Mouse (Mus musculus): ENCODE measurements around the gene Sipa1l1. TPM values are rescaled to one million over a fixed set of nuclear protein-coding genes. Genes with fewer than 3 reads are reported as not detected.
A peak's percentile ranks its signal among the peaks of the same experiment; 100 is the strongest.

The Sipa1l1 gene
- polyA plus RNA-seq, 1 experiment = 34.0 TPM

DNA sequence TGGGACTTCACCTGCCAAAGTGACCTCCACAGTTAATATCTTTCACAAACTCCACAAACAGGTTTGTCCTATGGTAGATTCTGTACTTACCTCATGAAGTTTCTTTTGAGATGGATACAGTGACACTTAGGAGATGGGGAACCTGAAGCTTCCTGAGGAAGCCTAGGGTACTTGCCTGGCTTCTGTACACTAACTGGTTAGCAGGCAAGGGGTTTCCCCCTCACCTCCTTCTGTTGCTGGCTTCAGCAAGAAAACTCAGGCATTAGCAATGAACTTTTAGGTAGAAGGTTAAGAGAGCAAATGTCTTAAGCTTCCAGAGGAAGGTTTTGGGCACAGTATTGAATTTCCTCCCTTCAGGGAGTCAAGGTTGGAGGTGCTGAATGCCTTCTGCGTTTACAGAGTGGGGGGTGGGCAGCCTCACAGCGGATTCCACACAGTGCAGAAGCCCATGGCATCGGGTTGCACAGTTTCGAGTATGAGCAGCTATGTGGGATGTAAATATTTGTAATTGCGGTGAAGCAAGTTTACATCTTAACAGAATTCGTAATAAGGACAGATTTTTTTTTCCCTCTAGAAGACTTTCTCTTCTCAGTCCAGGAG, 20.1 kb downstream of the Sipa1l1 start:
- Histone ChIP-seq H3K27ac (ENCODE audit: insufficient read depth, low read depth, low read length) (no peak overlapping the region), H3K4me3 (ENCODE audit: insufficient read depth, low read depth, low read length) (no peak overlapping the region), H3K27me3 (replicated peaks; ENCODE audit: control insufficient read depth, insufficient read depth, low read length) (no peaks in the 10 kb centered on the region), H3K36me3 (ENCODE audit: control insufficient read depth, insufficient read depth, low read length) (no peaks in the 10 kb centered on the region), H3K4me1 (ENCODE audit: control insufficient read depth, insufficient read depth, low read length) (peaks cover 30% of the 10 kb centered on the region)
- DNase-seq = no peak
- TF ChIP-seq CTCF (conservative IDR thresholded peaks at IDR 0.05; ENCODE audit: insufficient read depth, insufficient read length, low read depth, low read length) = no peak
- TF ChIP-seq POLR2A (IDR thresholded peaks at IDR 0.05; ENCODE audit: low read depth, low read length) = no peak
- 51% methylated on average over 6 of the region's 6 CpGs for WGBS

DNA sequence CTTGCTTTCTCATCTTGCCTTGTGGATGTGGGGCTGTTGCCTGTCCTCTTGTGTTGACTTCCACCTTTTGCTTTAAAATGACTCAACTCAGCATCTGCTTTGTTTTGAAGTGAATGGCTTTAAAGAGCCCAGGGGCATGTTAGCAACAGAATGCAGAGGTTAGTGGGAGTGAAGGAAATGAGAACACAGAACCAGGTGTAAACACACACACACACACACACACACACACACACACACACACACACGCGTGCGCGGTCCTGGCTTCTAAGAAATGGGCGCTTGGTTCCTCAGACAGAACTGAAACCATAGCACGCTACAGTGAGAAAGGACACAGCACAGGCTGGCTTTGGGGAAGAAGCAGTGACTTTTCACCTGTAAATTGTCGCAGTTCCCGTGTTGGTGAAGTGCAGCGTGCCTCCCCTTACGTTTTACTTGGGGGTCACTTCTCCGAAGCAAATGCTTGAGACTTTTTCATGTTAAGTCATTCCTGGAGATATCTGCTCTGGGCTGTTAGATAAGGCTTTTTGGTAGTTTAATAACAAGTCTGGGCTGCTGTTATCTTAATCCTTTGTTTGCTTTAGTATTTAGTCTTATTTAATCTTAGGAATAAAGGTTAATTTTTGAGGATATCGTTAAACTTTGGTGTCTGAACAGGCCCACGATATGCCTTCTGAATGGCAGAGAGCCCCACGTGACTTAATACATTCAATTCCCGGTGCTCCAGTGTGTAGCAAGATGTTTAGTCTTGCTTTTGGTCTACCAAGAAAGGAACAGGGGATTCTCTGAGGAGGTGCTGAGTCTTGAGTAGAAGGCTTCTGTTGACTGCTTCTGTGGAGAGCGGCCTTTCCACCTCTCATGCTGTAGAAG, 20.8 kb downstream of the Sipa1l1 start:
- Histone ChIP-seq H3K4me1 (ENCODE audit: control insufficient read depth, insufficient read depth, low read length) (peaks cover 30% of the 10 kb centered on the region), H3K27me3 (replicated peaks; ENCODE audit: control insufficient read depth, insufficient read depth, low read length) (no peaks in the 10 kb centered on the region), H3K4me3 (ENCODE audit: insufficient read depth, low read depth, low read length) (no peak overlapping the region), H3K27ac (ENCODE audit: insufficient read depth, low read depth, low read length) (no peak overlapping the region), H3K36me3 (ENCODE audit: control insufficient read depth, insufficient read depth, low read length) (no peaks in the 10 kb centered on the region)
- 64% methylated on average over 16 of the region's 16 CpGs for WGBS
- no peak for DNase-seq
- no peak for TF ChIP-seq POLR2A (IDR thresholded peaks at IDR 0.05; ENCODE audit: low read depth, low read length)
- TF ChIP-seq CTCF (conservative IDR thresholded peaks at IDR 0.05; ENCODE audit: insufficient read depth, insufficient read length, low read depth, low read length) = no peak

DNA sequence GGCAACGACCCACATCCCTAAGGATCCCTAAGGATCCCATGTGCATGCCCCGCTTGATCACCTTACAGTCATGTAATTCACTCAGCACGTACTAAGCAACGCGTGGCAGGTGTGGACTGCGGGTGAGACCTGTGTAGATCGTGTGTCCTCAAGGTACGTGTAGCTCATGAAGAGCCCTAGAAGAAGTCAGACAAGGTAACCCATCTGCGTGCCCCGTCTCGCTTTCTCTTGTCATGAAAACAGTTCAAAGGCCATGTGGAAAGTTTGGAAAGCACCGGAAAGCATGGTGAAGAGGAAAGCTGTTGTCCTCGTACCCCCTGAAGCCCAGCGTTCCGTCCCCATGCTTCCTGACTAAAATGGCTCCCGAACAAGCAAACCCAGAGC, 21.5 kb downstream of the Sipa1l1 start:
- DNase-seq = no peak
- Histone ChIP-seq H3K27ac (ENCODE audit: insufficient read depth, low read depth, low read length) (no peak overlapping the region), H3K36me3 (ENCODE audit: control insufficient read depth, insufficient read depth, low read length) (no peaks in the 10 kb centered on the region), H3K4me1 (ENCODE audit: control insufficient read depth, insufficient read depth, low read length) (peaks cover 30% of the 10 kb centered on the region), H3K4me3 (ENCODE audit: insufficient read depth, low read depth, low read length) (no peak overlapping the region), H3K27me3 (replicated peaks; ENCODE audit: control insufficient read depth, insufficient read depth, low read length) (no peaks in the 10 kb centered on the region)
- WGBS = 70% methylated on average over 16 of the region's 16 CpGs
- TF ChIP-seq POLR2A (IDR thresholded peaks at IDR 0.05; ENCODE audit: low read depth, low read length) = no peak
- no peak for TF ChIP-seq CTCF (conservative IDR thresholded peaks at IDR 0.05; ENCODE audit: insufficient read depth, insufficient read length, low read depth, low read length)

DNA sequence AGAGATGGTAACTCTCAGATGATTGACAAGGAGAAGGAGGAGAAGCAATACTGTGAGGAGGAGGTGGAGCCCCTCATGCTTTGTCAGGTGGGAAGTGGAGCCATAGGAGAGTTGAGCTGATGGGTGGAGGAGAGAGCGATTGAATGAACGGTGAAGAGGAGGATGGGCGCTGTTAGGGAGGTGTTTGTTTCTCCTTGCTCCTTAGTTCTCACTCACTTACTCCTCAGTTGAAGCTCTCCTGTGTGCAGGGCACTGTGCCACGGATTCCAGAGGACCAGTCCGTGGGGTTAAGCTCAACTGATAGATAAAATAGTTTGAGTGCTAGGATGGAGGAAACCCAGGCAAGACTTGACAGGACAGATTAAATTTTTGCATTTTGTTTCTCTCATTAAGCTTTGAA, 22.6 kb downstream of the Sipa1l1 start:
- no peaks in the 10 kb centered on the region for H3K27me3 ChIP-seq (replicated peaks; ENCODE audit: control insufficient read depth, insufficient read depth, low read length)
- TF ChIP-seq POLR2A (IDR thresholded peaks at IDR 0.05; ENCODE audit: low read depth, low read length) (no peak), CTCF (conservative IDR thresholded peaks at IDR 0.05; ENCODE audit: insufficient read depth, insufficient read length, low read depth, low read length) (no peak)
- H3K4me1 ChIP-seq (ENCODE audit: control insufficient read depth, insufficient read depth, low read length) = peaks cover 26% of the 10 kb centered on the region
- H3K4me3 ChIP-seq (ENCODE audit: insufficient read depth, low read depth, low read length) = no peak overlapping the region
- no peaks in the 10 kb centered on the region for H3K36me3 ChIP-seq (ENCODE audit: control insufficient read depth, insufficient read depth, low read length)
- no peak overlapping the region for H3K27ac ChIP-seq (ENCODE audit: insufficient read depth, low read depth, low read length)
- 80% methylated on average over 5 of the region's 5 CpGs for WGBS
- DNase-seq = no peak

DNA sequence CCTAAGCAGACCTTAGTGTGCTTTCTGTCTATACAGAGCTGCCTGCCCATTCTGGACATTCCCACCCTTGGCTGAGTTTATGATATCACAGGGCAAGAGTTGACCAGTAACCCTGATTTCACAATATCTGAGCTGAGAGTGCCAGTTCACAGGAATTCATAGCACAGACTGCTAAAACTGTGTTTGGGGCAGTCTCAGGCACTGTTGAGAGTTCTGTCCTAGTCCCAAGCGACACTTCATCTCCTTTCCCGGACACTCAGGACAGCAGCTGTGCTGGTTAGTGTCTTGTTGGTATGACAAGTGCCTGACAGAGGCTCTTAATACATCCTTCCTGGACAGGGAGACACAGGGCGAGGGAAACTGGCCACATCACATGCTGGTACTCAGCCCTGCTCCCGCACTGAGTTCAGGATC, 23.5 kb downstream of the Sipa1l1 start:
- TF ChIP-seq POLR2A (IDR thresholded peaks at IDR 0.05; ENCODE audit: low read depth, low read length) (no peak), CTCF (conservative IDR thresholded peaks at IDR 0.05; ENCODE audit: insufficient read depth, insufficient read length, low read depth, low read length) (no peak)
- no peak overlapping the region for H3K4me3 ChIP-seq (ENCODE audit: insufficient read depth, low read depth, low read length)
- no peak overlapping the region for H3K27ac ChIP-seq (ENCODE audit: insufficient read depth, low read depth, low read length)
- WGBS = 46% methylated on average over 4 of the region's 4 CpGs
- no peaks in the 10 kb centered on the region for H3K36me3 ChIP-seq (ENCODE audit: control insufficient read depth, insufficient read depth, low read length)
- no peaks in the 10 kb centered on the region for H3K27me3 ChIP-seq (replicated peaks; ENCODE audit: control insufficient read depth, insufficient read depth, low read length)
- DNase-seq = peak; percentile 83
- H3K4me1 ChIP-seq (ENCODE audit: control insufficient read depth, insufficient read depth, low read length) = peaks cover 27% of the 10 kb centered on the region

DNA sequence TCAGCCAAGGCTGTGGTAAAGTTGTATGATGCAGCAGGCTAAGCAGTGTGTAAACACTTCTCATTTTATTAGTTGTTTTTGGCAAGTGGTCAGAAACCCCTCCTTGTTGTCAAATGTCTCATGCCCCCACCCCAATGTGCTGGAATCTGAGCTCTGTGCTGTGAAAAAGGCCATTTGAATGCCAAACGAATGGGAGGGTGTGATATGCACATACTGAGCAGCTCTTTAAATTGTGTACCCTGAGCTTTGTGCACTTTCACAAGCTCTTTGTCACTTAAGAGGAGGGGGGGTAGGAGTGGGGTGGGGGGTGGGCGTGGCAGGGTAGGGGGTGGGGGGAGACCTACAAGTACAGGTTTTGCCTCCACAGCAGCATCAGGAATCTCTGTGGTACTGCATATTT, 24.4 kb downstream of the Sipa1l1 start:
- TF ChIP-seq POLR2A (IDR thresholded peaks at IDR 0.05; ENCODE audit: low read depth, low read length) = no peak
- TF ChIP-seq CTCF (conservative IDR thresholded peaks at IDR 0.05; ENCODE audit: insufficient read depth, insufficient read length, low read depth, low read length) = no peak
- H3K27ac ChIP-seq (ENCODE audit: insufficient read depth, low read depth, low read length) = no peak overlapping the region
- H3K36me3 ChIP-seq (ENCODE audit: control insufficient read depth, insufficient read depth, low read length) = no peaks in the 10 kb centered on the region
- H3K4me3 ChIP-seq (ENCODE audit: insufficient read depth, low read depth, low read length) = no peak overlapping the region
- DNase-seq = no peak
- no peaks in the 10 kb centered on the region for H3K27me3 ChIP-seq (replicated peaks; ENCODE audit: control insufficient read depth, insufficient read depth, low read length)
- WGBS = 76% methylated on average over 2 of the region's 2 CpGs
- H3K4me1 ChIP-seq (ENCODE audit: control insufficient read depth, insufficient read depth, low read length) = peaks cover 20% of the 10 kb centered on the region

DNA sequence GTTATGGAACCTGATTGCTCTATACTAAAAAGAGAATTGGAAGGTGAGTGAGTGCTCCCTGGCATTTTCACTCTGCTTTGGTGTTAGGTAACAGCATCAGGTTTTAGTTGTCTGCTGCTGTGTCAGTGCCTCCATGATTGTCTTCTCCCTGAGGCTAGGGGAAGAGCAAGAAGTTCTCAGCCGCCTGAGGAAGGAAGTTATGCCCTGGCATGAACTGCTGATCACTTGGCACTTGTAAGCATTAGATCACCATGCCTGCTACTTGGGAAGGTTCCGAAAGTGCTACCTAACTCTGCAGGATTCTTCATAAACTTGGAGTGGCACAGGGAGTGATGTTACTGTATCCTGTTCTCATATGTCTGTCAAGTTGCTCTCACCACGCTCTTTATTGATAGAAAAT, 25.8 kb downstream of the Sipa1l1 start:
- peak; percentile 17 for DNase-seq
- H3K36me3 ChIP-seq (ENCODE audit: control insufficient read depth, insufficient read depth, low read length) = no peaks in the 10 kb centered on the region
- TF ChIP-seq CTCF (conservative IDR thresholded peaks at IDR 0.05; ENCODE audit: insufficient read depth, insufficient read length, low read depth, low read length) = no peak
- no peak for TF ChIP-seq POLR2A (IDR thresholded peaks at IDR 0.05; ENCODE audit: low read depth, low read length)
- H3K27ac ChIP-seq (ENCODE audit: insufficient read depth, low read depth, low read length) = no peak overlapping the region
- 53% methylated on average over 3 of the region's 3 CpGs for WGBS
- no peaks in the 10 kb centered on the region for H3K27me3 ChIP-seq (replicated peaks; ENCODE audit: control insufficient read depth, insufficient read depth, low read length)
- peaks cover 13% of the 10 kb centered on the region; the same call in 1 of the 2 replicates for H3K4me1 ChIP-seq (ENCODE audit: control insufficient read depth, insufficient read depth, low read length)
- H3K4me3 ChIP-seq (ENCODE audit: insufficient read depth, low read depth, low read length) = no peak overlapping the region

Measured in kidney, adult 2 months (tissue).